In genomic region chr17:71259727-71260126, GRCm38 (mm10) we compare ENCODE assay signal across 7 mouse cellular contexts. TPM values are rescaled to one million over a fixed set of nuclear protein-coding genes. Genes with fewer than 3 reads are reported as not detected.
DNase-seq lines count a peak whose midpoint lies in the region; ATAC-seq lines count a peak whose summit lies in the region.

No protein-coding gene starts in this region.

- H3K27ac ChIP-seq in hindbrain, embryonic 14.5 days: no peak overlapping the region

- no peaks in the 10 kb centered on the region for H3K9me3 ChIP-seq in hindbrain, embryonic 14.5 days (ENCODE audit: control insufficient read depth, low read length)

- 78% methylated on average over 11 of the region's 11 CpGs for WGBS in hindbrain, embryonic 14.5 days

- DNase-seq in 416B (ENCODE audit: low read depth) (peak; percentile 56), R1 (ENCODE audit: low read depth, low spot score) (peak; percentile 14)
- peak; percentile 60 for DNase-seq in kidney, adult 9 months
- peak; percentile 69 for DNase-seq in lung, postnatal 10 days
- DNase-seq in hindbrain, embryonic 14.5 days (ENCODE audit: low spot score): no peak
- DNase-seq in cerebellum, adult 18-20 months: no peak
- DNase-seq in left cerebral cortex, postnatal 14 days (ENCODE audit: low spot score in 2 of 2): no peak

- H3K27me3 ChIP-seq in hindbrain, embryonic 14.5 days (ENCODE audit: control insufficient read depth, insufficient read depth, low read length): no peaks in the 10 kb centered on the region

- H3K9ac ChIP-seq in hindbrain, embryonic 14.5 days: no peak overlapping the region

- ATAC-seq in hindbrain, embryonic 14.5 days (ENCODE audit: low FRiP score): no peak

- H3K4me1 ChIP-seq in hindbrain, embryonic 14.5 days (replicated peaks; ENCODE audit: control insufficient read depth, insufficient read depth, low read length): no peaks in the 10 kb centered on the region

- H3K36me3 ChIP-seq in hindbrain, embryonic 14.5 days (replicated peaks; ENCODE audit: control insufficient read depth, insufficient read depth): no peaks in the 10 kb centered on the region

- H3K4me3 ChIP-seq in hindbrain, embryonic 14.5 days (replicated peaks; ENCODE audit: low read length): no peak overlapping the region

- intact Hi-C loops in left cerebral cortex, postnatal 14 days (cut with DNase I): no loop called here

- no peak overlapping the region for H3K4me2 ChIP-seq in hindbrain, embryonic 14.5 days (replicated peaks)

RNA-seq across cellular contexts. Expression of gene Emilin2, which starts 52.1 kb away (rescaled TPM):
- polyA plus RNA-seq in hindbrain, embryonic 14.5 days (2014; fragmentation: Nextera tagmentation; extraction: Ambion mirVana): 2.3 and 2.5 TPM in 2 replicates
- total RNA-seq in left cerebral cortex, postnatal 14 days (2021): 1 to 10 TPM; 2.2 to 2.6 TPM

Comparison
In these comparisons a context has a peak if more than half of its experiments do, and no peak if none do; other contexts are left out.
1. DNase-seq: peak in 416B (single experiment), R1 (single experiment), kidney, adult 9 months (single experiment) and lung, postnatal 10 days (single experiment); none in hindbrain, embryonic 14.5 days (single experiment), cerebellum, adult 18-20 months (0 of 2) and left cerebral cortex, postnatal 14 days (0 of 2).